Mouse (Mus musculus) retina, adult 2 months (tissue): ENCODE data around the gene Lsm4.

ENCODE experiments used
- DNase-seq: peaks from one replicate; pipeline ENCODE4 v3.0.0-alpha.2; 2012; ENCODE audit warnings: low read depth, low spot score

Lsm4 gene

DNA sequence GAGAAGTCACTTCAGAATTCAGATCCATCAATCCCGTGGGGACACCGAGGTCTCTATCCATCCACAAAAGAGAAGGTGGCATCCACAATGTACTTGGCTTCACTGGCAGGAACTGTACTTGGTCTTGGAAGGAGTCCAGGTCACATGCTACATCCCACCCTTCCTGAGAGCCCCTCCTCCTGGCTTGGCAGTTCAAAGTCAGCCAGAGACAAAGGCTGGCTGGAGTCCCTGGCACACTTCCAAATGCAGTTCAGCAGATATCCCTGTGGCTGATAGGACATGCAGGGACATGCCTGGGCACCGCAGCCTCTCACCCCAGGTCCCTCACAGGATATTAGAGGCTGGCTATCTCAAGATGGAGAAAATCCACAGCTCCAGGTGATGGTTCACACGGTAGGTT is 23.7 kb upstream of the Lsm4 start:
- DNase-seq = no peak

DNA sequence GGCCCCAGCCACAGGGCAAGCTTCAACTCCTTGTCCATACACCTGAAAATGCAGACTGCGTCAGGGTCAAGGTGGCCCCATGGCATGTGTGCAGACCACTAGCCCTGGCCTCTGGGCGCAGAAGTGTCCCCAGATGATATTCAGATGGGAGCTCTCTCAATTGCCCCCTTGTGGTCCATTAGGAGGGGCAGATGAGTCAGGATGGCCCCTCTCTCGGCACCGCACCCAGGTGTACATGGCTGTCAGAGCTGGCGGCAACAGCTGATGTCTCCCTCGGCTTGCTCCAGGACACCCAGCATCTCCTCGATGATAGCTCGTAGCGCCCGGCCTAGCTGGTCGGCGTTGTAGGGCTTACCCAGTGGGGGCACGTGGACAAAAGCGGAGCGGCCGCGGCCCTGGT is 22.7 kb upstream of the Lsm4 start:
- no peak for DNase-seq

DNA sequence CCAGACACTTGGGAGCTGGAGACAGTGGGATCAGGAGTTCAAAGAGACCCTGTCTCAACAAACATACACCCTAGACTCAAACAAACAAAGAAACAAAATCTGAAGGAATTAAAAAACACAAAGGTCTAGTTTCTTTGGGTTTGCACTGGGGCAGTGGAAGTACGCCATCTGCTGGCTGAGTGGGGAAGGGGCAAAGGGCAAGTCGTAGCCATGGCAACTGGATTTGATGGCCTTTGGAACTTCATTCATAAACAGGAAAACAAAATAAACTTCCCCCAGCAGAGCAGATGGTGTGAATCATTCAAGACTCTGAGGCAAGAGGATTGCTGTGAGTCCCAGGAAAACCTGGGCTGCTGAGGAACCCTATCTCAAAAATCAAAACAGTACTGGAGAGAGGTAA is 19.8 kb upstream of the Lsm4 start:
- DNase-seq = no peak

DNA sequence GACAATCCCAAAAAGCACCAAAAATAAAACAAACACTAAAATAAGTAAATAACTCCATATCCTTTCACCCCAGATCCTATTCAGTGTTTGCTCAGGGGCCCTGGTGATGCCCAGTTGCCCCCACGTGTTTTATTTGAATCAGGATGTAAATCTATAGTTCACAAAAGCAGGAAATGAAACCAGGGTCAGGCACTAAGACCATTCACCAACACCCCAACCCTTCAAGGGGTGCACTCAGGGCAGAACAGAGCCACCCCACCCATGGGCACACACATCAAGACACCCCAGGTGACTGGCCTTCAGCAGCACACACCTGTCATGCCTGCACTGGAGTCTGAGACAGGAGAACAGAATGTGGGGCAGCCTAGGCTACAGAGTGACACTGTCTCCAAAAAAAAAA is 18.9 kb upstream of the Lsm4 start:
- no peak for DNase-seq

GRCm38 (mm10) chr8:70655469-70655868 is 17.6 kb upstream of the Lsm4 start:
- DNase-seq = no peak

GRCm38 (mm10) chr8:70656193-70656790 is 16.8 kb upstream of the Lsm4 start:
- DNase-seq = no peak

DNA sequence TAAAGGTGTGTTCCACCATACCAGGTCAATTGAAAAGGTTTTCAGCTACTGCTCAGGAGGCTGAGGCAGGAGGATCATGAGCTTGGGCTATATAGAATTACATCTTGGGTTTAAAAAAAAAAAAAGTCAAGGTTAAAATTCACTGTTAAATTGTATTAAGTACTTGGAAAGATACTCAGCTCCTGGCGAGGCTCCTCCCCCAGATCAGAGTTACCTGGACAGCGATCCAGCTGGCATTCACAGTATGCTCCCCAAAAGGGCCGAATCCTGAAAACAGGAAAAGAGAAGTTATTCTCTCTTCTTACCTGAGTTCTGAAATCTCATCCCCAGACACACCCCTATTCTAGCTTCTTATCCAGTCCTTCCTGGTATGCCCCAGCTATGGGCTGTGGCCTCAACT is 15.8 kb upstream of the Lsm4 start:
- no peak for DNase-seq

- no peak for DNase-seq
Measured at GRCm38 (mm10) chr8:70657739-70658138, 15.3 kb upstream of the Lsm4 start.

GRCm38 (mm10) chr8:70658897-70659603 is 14.0 kb upstream of the Lsm4 start:
- DNase-seq = no peak

- DNase-seq = peak; percentile 62
Measured at GRCm38 (mm10) chr8:70659604-70660272, 13.3 kb upstream of the Lsm4 start.

GRCm38 (mm10) chr8:70660273-70660725 is 12.7 kb upstream of the Lsm4 start, which contains the start of gene Pgpep1:
Pgpep1 (minus strand) TSS chr8:70660388.
- DNase-seq = no peak

DNA sequence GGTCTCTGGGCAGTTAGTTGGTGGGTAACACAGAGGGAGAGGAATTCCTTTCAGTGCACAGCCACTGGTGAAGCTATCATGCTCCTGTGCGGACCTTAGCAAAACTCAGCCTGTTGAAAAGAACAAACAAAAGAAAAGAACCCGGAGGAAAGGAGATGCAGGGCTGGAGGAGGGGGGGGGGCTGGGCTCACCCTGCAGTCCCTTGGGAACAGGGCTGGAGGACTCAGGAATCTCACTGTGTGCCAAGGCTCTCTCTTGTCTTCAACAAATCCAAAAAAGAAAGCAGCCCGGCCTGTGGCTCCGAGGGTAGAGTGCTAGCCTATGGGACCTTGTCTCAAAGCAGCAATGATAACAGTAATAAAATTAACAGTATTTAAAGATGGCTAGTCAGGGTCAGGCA is 9.4 kb upstream of the Lsm4 start:
- DNase-seq = no peak

- DNase-seq = no peak
Measured at GRCm38 (mm10) chr8:70664631-70665030, 8.4 kb upstream of the Lsm4 start.

GRCm38 (mm10) chr8:70665599-70665998 is 7.4 kb upstream of the Lsm4 start:
- no peak for DNase-seq

- DNase-seq = no peak
Measured at GRCm38 (mm10) chr8:70667071-70667470, 6.0 kb upstream of the Lsm4 start.

DNA sequence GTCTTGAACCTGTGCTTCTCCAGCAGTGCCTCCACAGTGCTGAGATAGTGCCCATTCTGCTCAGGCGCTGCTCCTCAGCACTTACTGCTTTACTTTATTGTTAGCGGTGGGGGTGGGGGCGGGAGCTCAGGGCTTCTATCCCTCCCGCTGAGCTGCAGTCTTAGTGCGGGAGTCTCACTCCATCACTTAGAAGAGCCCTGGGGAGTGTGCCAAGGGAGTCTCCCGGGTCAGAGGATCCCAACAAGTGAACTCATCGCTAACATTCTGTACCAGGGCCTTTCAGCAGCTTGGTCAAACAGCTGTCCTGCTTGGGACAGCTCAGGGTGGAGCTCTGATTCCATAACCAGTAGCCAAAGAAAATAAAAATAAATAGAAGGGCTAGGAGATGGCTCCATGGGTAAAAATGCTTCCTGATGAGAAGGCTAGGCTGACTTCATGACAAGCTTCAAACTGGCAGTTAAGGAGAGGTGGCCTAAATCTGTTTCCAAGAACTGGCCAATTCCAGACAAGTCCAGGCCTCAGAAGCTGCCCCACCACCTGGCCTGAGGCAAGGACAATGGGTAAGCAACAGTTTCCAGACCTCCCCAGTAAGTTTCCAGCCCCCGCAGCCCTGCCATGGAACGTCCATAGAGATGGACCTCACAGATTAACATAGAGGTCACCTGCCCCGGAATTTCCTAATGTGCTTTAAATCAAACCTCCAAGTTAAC is 1.3 kb upstream of the Lsm4 start:
- DNase-seq = no peak

DNA sequence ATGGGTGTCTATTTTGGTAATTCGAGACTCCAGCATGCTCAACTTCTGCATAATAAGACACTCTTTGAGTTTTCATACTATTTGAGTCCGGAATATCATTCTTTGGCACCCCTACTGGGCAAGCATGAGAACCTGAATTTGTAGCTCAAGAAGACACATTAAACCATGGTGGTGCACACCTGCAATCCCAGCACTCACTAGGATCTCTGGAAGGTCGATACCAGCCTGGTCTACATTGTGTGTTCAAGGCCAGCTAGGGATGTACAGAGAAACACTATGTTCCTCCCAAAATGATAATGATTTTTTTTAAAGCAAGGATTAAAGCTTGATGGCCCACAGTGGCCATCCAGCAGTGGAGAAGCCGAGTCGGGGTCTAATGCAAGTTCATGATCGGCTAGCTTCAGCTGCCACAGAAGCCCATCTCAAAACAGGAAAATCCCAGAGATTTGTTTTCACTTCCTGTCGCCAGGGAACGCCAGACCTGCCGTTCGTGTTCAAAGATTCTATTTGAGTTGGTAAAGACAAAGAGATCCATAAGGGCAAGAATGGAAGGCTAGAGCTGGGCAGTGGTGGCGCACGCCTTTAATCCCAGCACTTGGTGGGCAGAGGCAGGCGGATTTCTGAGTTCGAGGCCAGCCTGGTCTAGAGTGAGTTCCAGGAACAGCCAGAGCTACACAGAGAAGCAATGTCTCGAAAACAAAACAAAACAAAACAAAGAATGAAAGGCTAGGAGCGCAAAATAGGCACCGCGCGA is 546 bp upstream of the Lsm4 start:
- DNase-seq = no peak

DNA sequence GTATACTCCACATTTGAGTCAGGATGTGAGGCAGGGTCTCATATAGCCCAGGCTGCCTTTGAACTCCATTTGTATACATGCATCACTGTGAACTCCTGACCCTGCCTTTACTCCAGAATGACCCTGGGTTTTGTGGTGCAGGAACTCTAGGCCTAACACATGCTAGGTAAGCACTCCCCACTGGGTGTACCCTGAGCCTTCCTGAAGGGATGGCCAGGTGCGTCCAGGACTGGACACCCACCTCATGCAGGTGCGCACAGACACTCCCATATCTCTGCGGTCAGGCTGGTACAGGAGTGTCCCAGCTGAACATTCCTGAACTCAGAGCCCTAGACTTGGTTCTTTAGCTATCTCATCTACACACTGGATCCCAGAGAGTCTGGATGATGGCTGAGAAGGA is 1.1 kb downstream of the Lsm4 start:
- no peak for DNase-seq

GRCm38 (mm10) chr8:70674716-70675115 is 1.7 kb downstream of the Lsm4 start:
- DNase-seq = no peak

GRCm38 (mm10) chr8:70675336-70675735 is 2.3 kb downstream of the Lsm4 start:
- DNase-seq = no peak

DNA sequence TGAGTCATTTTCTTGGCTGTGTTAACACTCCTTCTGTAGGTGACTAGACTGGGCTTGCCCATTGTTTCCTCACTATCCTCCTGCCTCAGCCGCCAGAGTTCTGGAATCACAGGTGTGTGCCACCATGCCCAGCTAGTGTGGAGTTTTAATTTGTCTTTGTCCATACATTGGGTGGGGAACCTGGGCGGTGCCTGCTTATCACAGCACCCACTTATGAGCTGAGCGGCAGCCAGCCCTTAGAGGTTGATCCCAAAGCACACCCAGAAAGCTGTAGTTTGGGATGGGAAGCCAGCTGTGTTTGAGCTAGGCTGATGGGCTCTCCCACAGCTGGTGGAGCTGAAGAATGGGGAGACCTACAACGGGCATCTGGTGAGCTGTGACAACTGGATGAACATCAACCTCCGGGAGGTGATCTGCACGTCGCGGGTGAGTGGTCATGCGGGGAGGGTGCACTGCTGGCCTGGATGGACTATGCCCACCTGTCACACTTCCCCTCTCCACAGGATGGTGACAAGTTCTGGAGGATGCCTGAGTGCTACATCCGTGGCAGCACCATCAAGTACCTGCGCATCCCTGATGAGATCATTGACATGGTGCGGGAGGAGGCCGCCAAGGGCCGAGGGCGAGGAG is 4.5 kb downstream of the Lsm4 start:
- DNase-seq = no peak
